Mouse (Mus musculus): ENCODE results near the gene Gm13723. TPM values are rescaled to one million over a fixed set of nuclear protein-coding genes. Genes with fewer than 3 reads are reported as not detected.

Gm13723 gene
- polyA plus RNA-seq (2015; fragmentation: Nextera tagmentation; extraction: Ambion mirVana): not detected in 2 replicates

DNA sequence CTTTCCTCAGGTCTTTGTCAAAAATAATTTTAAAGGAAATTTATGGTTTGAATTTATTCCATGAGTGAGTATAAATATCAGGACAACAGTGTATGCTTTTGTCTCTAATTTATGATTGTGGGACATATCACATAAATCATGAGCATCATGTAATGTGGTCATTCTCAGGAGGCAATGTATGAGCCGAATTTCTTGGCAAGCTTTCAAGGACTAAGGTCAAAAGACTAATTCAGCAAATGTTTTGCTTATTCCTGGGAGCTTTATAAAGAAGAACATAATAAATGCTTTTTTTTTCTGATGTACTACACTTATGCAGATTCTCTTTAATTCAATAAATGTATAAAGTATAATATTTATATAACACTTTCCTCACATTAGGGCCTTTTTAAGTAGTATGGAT lies at the start of gene Gm13723:
Gene Gm13723, minus strand, starts transcription at position 101 of the 400 bp plus-strand sequence.
- Histone ChIP-seq H3K36me3 (ENCODE audit: control insufficient read depth, insufficient read depth, low read length) (no peaks in the 10 kb centered on the region), H3K4me3 (replicated peaks; ENCODE audit: low read length) (no peak within 1 kb of the TSS), H3K27me3 (ENCODE audit: control insufficient read depth, insufficient read depth, low read length) (no peaks in the 10 kb centered on the region), H3K27ac (ENCODE audit: low read length) (no peak within 1 kb of the TSS), H3K9me3 (replicated peaks; ENCODE audit: control insufficient read depth, low read length) (no peaks in the 10 kb centered on the region), H3K4me1 (ENCODE audit: control insufficient read depth, insufficient read depth, low read length) (no peaks in the 10 kb centered on the region), H3K9ac (ENCODE audit: low read length) (no peak within 1 kb of the TSS), H3K4me2 (ENCODE audit: low read depth, low read length) (no peak within 1 kb of the TSS)
- WGBS: 45% methylated on average over 1 of the region's 1 CpGs
- no peak for ATAC-seq (ENCODE audit: insufficient read depth, low FRiP score)

- no peak overlapping the region for H3K4me2 ChIP-seq (ENCODE audit: low read depth, low read length)
- ATAC-seq (ENCODE audit: insufficient read depth, low FRiP score): no peak
- 91% methylated on average over 2 of the region's 2 CpGs for WGBS
Measured at GRCm38 (mm10) chr2:86905647-86906046, 31.0 kb upstream of the Gm13723 start.

DNA sequence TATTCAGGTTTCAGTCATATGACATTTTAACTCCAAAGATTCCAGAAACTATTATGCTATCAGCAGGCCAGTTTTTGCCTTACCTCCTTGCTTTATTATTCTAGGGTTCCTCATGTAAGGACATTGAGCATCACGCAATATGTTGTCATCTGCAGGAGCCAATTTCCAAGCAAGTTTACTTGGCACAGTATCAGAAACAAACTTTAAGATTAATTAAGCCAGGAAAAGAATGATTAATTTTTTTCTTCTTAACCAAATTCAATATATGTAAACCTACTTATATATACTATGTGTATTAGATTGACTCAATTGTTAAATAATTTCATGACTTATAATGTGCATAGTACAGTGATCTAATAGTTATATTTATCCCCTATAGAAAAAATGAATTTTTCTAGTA lies 17.5 kb upstream of the Gm13723 start, which contains the start of gene Olfr1097:
Gene Olfr1097, minus strand, starts transcription at position 101 of the 400 bp plus-strand sequence.
- no peak for ATAC-seq (ENCODE audit: insufficient read depth, low FRiP score)

More at GRCm38 (mm10) chr2:86905647-86906046, 31.0 kb upstream of the Gm13723 start:
- Histone ChIP-seq H3K9me3 (replicated peaks; ENCODE audit: control insufficient read depth, low read length) (no peaks in the 10 kb centered on the region), H3K27ac (ENCODE audit: low read length) (no peak overlapping the region), H3K9ac (ENCODE audit: low read length) (no peak overlapping the region), H3K36me3 (ENCODE audit: control insufficient read depth, insufficient read depth, low read length) (no peaks in the 10 kb centered on the region), H3K4me3 (replicated peaks; ENCODE audit: low read length) (no peak overlapping the region), H3K4me1 (ENCODE audit: control insufficient read depth, insufficient read depth, low read length) (no peaks in the 10 kb centered on the region), H3K27me3 (ENCODE audit: control insufficient read depth, insufficient read depth, low read length) (no peaks in the 10 kb centered on the region)

DNA sequence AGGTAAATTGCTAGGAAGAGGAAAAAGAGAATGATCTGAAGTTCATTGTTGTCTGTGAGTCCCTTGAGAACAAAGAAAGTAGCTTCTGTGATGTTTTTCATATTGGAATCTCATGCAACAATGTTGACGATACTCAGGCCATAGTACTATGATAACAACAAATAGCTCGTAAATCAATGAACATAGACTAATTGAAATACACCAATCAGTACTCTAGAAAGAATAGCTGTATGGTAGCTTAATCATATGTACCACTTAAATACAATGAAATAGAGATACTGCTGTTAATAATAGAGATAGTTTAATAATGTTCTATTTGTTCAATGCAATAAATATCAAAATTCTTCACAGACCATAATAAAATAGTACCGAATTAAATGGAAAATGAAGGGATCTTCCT lies 23.0 kb downstream of the Gm13723 start, which contains the start of gene Olfr1095:
Gene Olfr1095, minus strand, starts transcription at position 101 of the 400 bp plus-strand sequence.
- no peak for ATAC-seq (ENCODE audit: insufficient read depth, low FRiP score)
- Histone ChIP-seq H3K36me3 (ENCODE audit: control insufficient read depth, insufficient read depth, low read length) (no peaks in the 10 kb centered on the region), H3K27me3 (ENCODE audit: control insufficient read depth, insufficient read depth, low read length) (no peaks in the 10 kb centered on the region), H3K4me2 (ENCODE audit: low read depth, low read length) (no peak within 1 kb of the TSS), H3K9ac (ENCODE audit: low read length) (no peak within 1 kb of the TSS), H3K27ac (ENCODE audit: low read length) (no peak within 1 kb of the TSS), H3K4me1 (ENCODE audit: control insufficient read depth, insufficient read depth, low read length) (no peaks in the 10 kb centered on the region), H3K9me3 (replicated peaks; ENCODE audit: control insufficient read depth, low read length) (no peaks in the 10 kb centered on the region), H3K4me3 (replicated peaks; ENCODE audit: low read length) (no peak within 1 kb of the TSS)
- 84% methylated on average over 3 of the region's 3 CpGs for WGBS

More for the DNA sequence above, 17.5 kb upstream of the Gm13723 start, which contains the start of gene Olfr1097:
- Histone ChIP-seq H3K4me3 (replicated peaks; ENCODE audit: low read length) (no peak within 1 kb of the TSS), H3K9me3 (replicated peaks; ENCODE audit: control insufficient read depth, low read length) (no peaks in the 10 kb centered on the region), H3K9ac (ENCODE audit: low read length) (no peak within 1 kb of the TSS), H3K36me3 (ENCODE audit: control insufficient read depth, insufficient read depth, low read length) (no peaks in the 10 kb centered on the region), H3K27ac (ENCODE audit: low read length) (no peak within 1 kb of the TSS), H3K4me2 (ENCODE audit: low read depth, low read length) (no peak within 1 kb of the TSS), H3K4me1 (ENCODE audit: control insufficient read depth, insufficient read depth, low read length) (no peaks in the 10 kb centered on the region), H3K27me3 (ENCODE audit: control insufficient read depth, insufficient read depth, low read length) (no peaks in the 10 kb centered on the region)
- 88% methylated on average over 1 of the region's 1 CpGs for WGBS

- no peaks in the 10 kb centered on the region for H3K36me3 ChIP-seq (ENCODE audit: control insufficient read depth, insufficient read depth, low read length)
- H3K4me2 ChIP-seq (ENCODE audit: low read depth, low read length): no peak within 1 kb of the TSS
- H3K9me3 ChIP-seq (replicated peaks; ENCODE audit: control insufficient read depth, low read length): no peaks in the 10 kb centered on the region
- H3K4me3 ChIP-seq (replicated peaks; ENCODE audit: low read length): no peak within 1 kb of the TSS
- H3K9ac ChIP-seq (ENCODE audit: low read length): no peak within 1 kb of the TSS
- no peaks in the 10 kb centered on the region for H3K27me3 ChIP-seq (ENCODE audit: control insufficient read depth, insufficient read depth, low read length)
- H3K4me1 ChIP-seq (ENCODE audit: control insufficient read depth, insufficient read depth, low read length): no peaks in the 10 kb centered on the region
- no peak for ATAC-seq (ENCODE audit: insufficient read depth, low FRiP score)
- H3K27ac ChIP-seq (ENCODE audit: low read length): no peak within 1 kb of the TSS
Measured at GRCm38 (mm10) chr2:86824363-86824762, 50.2 kb downstream of the Gm13723 start, which contains the start of gene Olfr1094. TSS of gene Olfr1094 (plus strand) at chr2:86824663.

Other genes with a start within 250 kb of the Gm13723 start
- not detected in 2 replicates for gene Olfr1084, start 235.1 kb downstream of the Gm13723 start, polyA plus RNA-seq (2015; fragmentation: Nextera tagmentation; extraction: Ambion mirVana)
- not detected in 2 replicates for gene Olfr1085, start 212.8 kb downstream of the Gm13723 start, polyA plus RNA-seq (2015; fragmentation: Nextera tagmentation; extraction: Ambion mirVana)
- not detected in 2 replicates for gene Olfr1086, start 194.7 kb downstream of the Gm13723 start, polyA plus RNA-seq (2015; fragmentation: Nextera tagmentation; extraction: Ambion mirVana)
- not detected in 2 replicates for gene Olfr1087, start 176.4 kb downstream of the Gm13723 start, polyA plus RNA-seq (2015; fragmentation: Nextera tagmentation; extraction: Ambion mirVana)
- gene Olfr1089, start 141.1 kb downstream of the Gm13723 start, polyA plus RNA-seq (2015; fragmentation: Nextera tagmentation; extraction: Ambion mirVana): not detected in 2 replicates
- gene Olfr1090, start 115.8 kb downstream of the Gm13723 start, polyA plus RNA-seq (2015; fragmentation: Nextera tagmentation; extraction: Ambion mirVana): not detected in 2 replicates
- gene Olfr1093, start 92.3 kb downstream of the Gm13723 start, polyA plus RNA-seq (2015; fragmentation: Nextera tagmentation; extraction: Ambion mirVana): not detected in 2 replicates
- gene Olfr141, start 64.8 kb downstream of the Gm13723 start, polyA plus RNA-seq (2015; fragmentation: Nextera tagmentation; extraction: Ambion mirVana): not detected in 2 replicates
- not detected in 2 replicates for gene Olfr1094, start 50.1 kb downstream of the Gm13723 start, polyA plus RNA-seq (2015; fragmentation: Nextera tagmentation; extraction: Ambion mirVana)
- gene Olfr1095, start 23.1 kb downstream of the Gm13723 start, polyA plus RNA-seq (2015; fragmentation: Nextera tagmentation; extraction: Ambion mirVana): not detected in 2 replicates
- not detected in 2 replicates for gene Olfr1097, start 17.4 kb upstream of the Gm13723 start, polyA plus RNA-seq (2015; fragmentation: Nextera tagmentation; extraction: Ambion mirVana)
- not detected in 2 replicates for gene Olfr1098, start 49.7 kb upstream of the Gm13723 start, polyA plus RNA-seq (2015; fragmentation: Nextera tagmentation; extraction: Ambion mirVana)
- gene Olfr1099, start 85.9 kb upstream of the Gm13723 start, polyA plus RNA-seq (2015; fragmentation: Nextera tagmentation; extraction: Ambion mirVana): not detected in 2 replicates
- not detected in 2 replicates for gene Olfr1100, start 105.2 kb upstream of the Gm13723 start, polyA plus RNA-seq (2015; fragmentation: Nextera tagmentation; extraction: Ambion mirVana)
- gene Olfr1101, start 116.4 kb upstream of the Gm13723 start, polyA plus RNA-seq (2015; fragmentation: Nextera tagmentation; extraction: Ambion mirVana): not detected in 2 replicates
- gene Olfr1102, start 123.6 kb upstream of the Gm13723 start, polyA plus RNA-seq (2015; fragmentation: Nextera tagmentation; extraction: Ambion mirVana): not detected in 2 replicates
- not detected in 2 replicates for gene Olfr1104, start 152.3 kb upstream of the Gm13723 start, polyA plus RNA-seq (2015; fragmentation: Nextera tagmentation; extraction: Ambion mirVana)
- gene Olfr1105, start 161.7 kb upstream of the Gm13723 start, polyA plus RNA-seq (2015; fragmentation: Nextera tagmentation; extraction: Ambion mirVana): not detected in 2 replicates
- not detected in 2 replicates for gene Olfr1106, start 177.5 kb upstream of the Gm13723 start, polyA plus RNA-seq (2015; fragmentation: Nextera tagmentation; extraction: Ambion mirVana)
- not detected in 2 replicates for gene Olfr1107, start 201.0 kb upstream of the Gm13723 start, polyA plus RNA-seq (2015; fragmentation: Nextera tagmentation; extraction: Ambion mirVana)
- gene Olfr1109, start 221.2 kb upstream of the Gm13723 start, polyA plus RNA-seq (2015; fragmentation: Nextera tagmentation; extraction: Ambion mirVana): not detected in 2 replicates
- gene Olfr259, start 239.8 kb upstream of the Gm13723 start, polyA plus RNA-seq (2015; fragmentation: Nextera tagmentation; extraction: Ambion mirVana): not detected in 2 replicates

All from stomach, embryonic 16.5 days (tissue).